Mouse (Mus musculus) limb, embryonic 11.5 days (tissue): ENCODE data around the gene Col26a1. TPM values are rescaled to one million over a fixed set of nuclear protein-coding genes. Genes with fewer than 3 reads are reported as not detected.
A peak's percentile ranks its signal among the peaks of the same experiment; 100 is the strongest.
"Not testable (repeated sequence)": the region's sequence is repeated elsewhere in the genome, so short reads cannot be mapped to it uniquely, and the experiment has no call there.

ENCODE experiments used
- ATAC-seq: fragments of 200-750 bp; cut with Nextera tagmentation; 2 replicates; pipeline ENCODE4 v1.8.0; 2017; ENCODE audit warnings: low read depth; ENCODE audit not compliant: insufficient number of reproducible peaks, low FRiP score, low TSS enrichment
- DNase-seq: peaks from one replicate; pipeline ENCODE4 v3.0.0-alpha.2; 2015; ENCODE audit warnings: low spot score
- H3K27ac ChIP-seq: fragments of 300-500 bp; sonication (generic); replicated peaks from 2 replicates; pipeline ENCODE4 v1.5.1; 2014; ENCODE audit warnings: low read depth, mild to moderate bottlenecking, low read length
- H3K27me3 ChIP-seq: fragments of 300-500 bp; sonication (generic); 2 replicates; pipeline ENCODE4 v1.6.1; 2014; ENCODE audit warnings: mild to moderate bottlenecking, low read length, mixed read lengths; ENCODE audit not compliant: control insufficient read depth, insufficient read depth
- H3K36me3 ChIP-seq: fragments of 300-500 bp; sonication (generic); 2 replicates; pipeline ENCODE4 v1.6.1; 2014; ENCODE audit warnings: mild to moderate bottlenecking, low read length, moderate library complexity, mixed read lengths; ENCODE audit not compliant: control insufficient read depth, insufficient read depth
- H3K4me1 ChIP-seq: fragments of 300-500 bp; sonication (generic); 2 replicates; pipeline ENCODE4 v1.6.1; 2014; ENCODE audit warnings: low read length, mixed read lengths; ENCODE audit not compliant: control insufficient read depth, insufficient read depth
- H3K4me2 ChIP-seq: fragments of 300-500 bp; sonication (generic); 2 replicates; pipeline ENCODE4 v1.6.1; 2014; ENCODE audit warnings: low read depth, mild to moderate bottlenecking, moderate library complexity; ENCODE audit not compliant: severe bottlenecking
- H3K4me3 ChIP-seq: fragments of 300-500 bp; sonication (generic); 2 replicates; pipeline ENCODE4 v1.5.1; 2014; ENCODE audit warnings: low read depth, low read length
- H3K9ac ChIP-seq: fragments of 300-500 bp; sonication (generic); 2 replicates; pipeline ENCODE4 v1.6.1; 2014; ENCODE audit warnings: mild to moderate bottlenecking, low read length
- H3K9me3 ChIP-seq: fragments of 300-500 bp; sonication (generic); 2 replicates; pipeline ENCODE4 v1.6.1; 2016; ENCODE audit warnings: low read length; ENCODE audit not compliant: control insufficient read depth
- WGBS: fragments of 180-500 bp; shearing (Covaris S2); extraction: QIAGEN DNeasy Blood & Tissue Kit; methylation state at CpG from one replicate; pipeline ENCODE4 v1.1.7; 2014; 5-methylcytosine and 5-hydroxymethylcytosine counted together
- polyA plus RNA-seq: library from polyadenylated mRNA; unstranded; fragments of >200 nt; fragmentation: Nextera tagmentation; extraction: Ambion mirVana; gene quantifications from 2 replicates; pipeline ENCODE4 v1.2.1, GENCODE M21; 2014

Gene Col26a1
- polyA plus RNA-seq, 1 experiment from 2014 or later, result 69.0 TPM

DNA sequence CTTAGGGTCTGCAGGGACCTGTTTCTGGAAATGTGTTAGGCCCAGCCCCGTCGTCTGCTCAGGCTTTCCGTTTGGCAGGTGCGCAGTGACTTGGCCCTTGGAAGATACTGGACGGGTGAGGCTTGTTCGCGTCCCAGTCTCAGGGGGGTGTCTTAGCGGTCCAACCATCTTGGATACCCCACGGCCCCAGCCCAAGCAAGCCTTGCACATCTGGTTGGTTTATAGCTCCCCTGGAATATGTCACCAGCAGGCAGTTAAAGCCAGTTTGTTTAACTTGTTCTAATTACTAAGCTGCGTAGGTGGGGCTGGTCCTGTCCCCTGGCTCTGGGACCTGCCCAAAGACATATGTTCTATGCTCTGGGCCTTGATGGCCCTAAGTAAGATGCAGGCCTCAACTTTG is 111.9 kb downstream of the Col26a1 start:
- ATAC-seq, result peak; percentile 22; the same call in 1 of the 2 replicates
- no peak overlapping the region for H3K4me3 ChIP-seq
- no peaks in the 10 kb centered on the region for H3K27me3 ChIP-seq
- peaks cover 28% of the 10 kb centered on the region for H3K4me1 ChIP-seq
- WGBS, result 41% methylated on average over 10 of the region's 10 CpGs
- peak overlapping the region; percentile 70; the same call in 1 of the 2 replicates for H3K27ac ChIP-seq
- no peak overlapping the region for H3K9ac ChIP-seq
- H3K36me3 ChIP-seq, result no peaks in the 10 kb centered on the region
- H3K4me2 ChIP-seq, result peak overlapping the region; percentile 24; the same call in 1 of the 2 replicates
- peak; percentile 77 for DNase-seq
- H3K9me3 ChIP-seq, result peaks cover 4% of the 10 kb centered on the region; the same call in 1 of the 2 replicates

DNA sequence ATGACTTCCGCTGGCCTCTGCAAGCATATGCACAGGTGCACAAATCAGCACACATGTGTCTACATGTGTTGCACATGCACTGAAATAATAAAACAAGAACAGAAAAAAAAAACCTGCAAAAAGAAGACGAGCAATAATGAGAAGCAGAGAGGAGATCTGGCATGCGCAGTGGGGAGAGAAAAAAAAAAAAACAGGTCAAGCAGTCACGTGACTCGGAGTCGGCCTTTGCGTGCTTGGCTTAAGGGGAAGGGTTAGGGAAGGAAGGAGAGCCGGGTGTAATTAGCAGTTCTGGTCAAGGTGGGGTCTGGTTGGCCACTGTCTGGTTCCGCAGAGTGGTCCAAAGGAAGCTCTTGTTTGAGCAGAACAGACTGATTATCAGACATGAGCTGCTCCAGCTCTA is 115.7 kb downstream of the Col26a1 start:
- no peaks in the 10 kb centered on the region for H3K36me3 ChIP-seq
- ATAC-seq (no peak), DNase-seq (no peak)
- WGBS, result 57% methylated on average over 9 of the region's 9 CpGs
- no peak overlapping the region for H3K9ac ChIP-seq
- H3K4me1 ChIP-seq, result peaks cover 28% of the 10 kb centered on the region
- H3K4me3 ChIP-seq, result no peak overlapping the region
- H3K27ac ChIP-seq, result no peak overlapping the region
- H3K9me3 ChIP-seq, result no peaks in the 10 kb centered on the region
- H3K4me2 ChIP-seq, result no peak overlapping the region
- H3K27me3 ChIP-seq, result no peaks in the 10 kb centered on the region

DNA sequence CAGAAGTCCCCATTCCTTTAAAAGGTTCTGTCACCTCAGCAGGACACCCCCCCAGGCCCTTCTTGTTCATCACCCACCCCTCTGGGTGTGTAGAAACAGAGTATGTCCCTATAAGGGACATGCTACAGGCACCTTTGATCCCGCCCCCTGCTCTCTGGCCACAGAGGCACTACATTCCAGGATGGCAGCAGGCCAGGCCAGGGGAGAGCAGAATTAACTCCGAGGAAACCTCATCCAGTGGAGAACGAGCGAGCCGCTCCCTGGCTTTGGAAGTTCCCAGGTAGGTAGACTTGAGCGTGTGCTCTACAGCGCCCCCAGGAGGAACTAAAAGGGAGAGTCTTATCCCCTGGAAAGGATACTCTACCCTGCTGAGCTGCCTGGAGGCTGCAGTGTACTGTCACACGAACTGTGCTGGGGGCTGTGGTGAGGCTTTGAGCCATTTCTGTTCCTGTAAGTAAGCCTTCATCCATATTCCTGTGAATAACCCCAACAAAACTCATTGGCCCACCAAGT is 118.8 kb downstream of the Col26a1 start:
- H3K36me3 ChIP-seq, result no peaks in the 10 kb centered on the region

DNA sequence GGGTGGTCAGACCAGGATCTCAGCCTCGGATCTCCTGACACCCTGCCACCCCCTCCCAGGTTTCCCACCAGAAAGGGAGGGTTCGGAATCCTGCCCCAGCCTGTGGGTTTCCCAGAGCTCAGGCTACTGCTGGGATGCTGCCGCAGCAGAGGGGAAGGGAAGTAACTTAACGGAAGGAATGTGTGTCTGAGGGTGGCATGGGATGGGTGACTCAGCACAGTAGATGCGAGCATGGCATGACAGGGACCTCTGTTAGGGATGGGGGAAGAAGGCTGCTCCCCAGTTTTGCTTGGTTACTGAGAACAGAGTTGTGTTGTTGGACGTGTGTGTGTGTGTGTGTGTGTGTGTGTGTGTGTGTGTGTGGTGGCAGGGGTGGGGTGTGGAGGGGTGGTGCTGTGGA is 122.7 kb downstream of the Col26a1 start:
- ATAC-seq (no peak), DNase-seq (no peak)
- Histone ChIP-seq H3K27me3 (no peaks in the 10 kb centered on the region), H3K36me3 (no peaks in the 10 kb centered on the region), H3K9ac (no peak overlapping the region), H3K9me3 (no peaks in the 10 kb centered on the region), H3K4me1 (no peaks in the 10 kb centered on the region), H3K4me2 (no peak overlapping the region), H3K4me3 (no peak overlapping the region), H3K27ac (no peak overlapping the region)
- 70% methylated on average over 6 of the region's 6 CpGs for WGBS

More for the DNA sequence above, 118.8 kb downstream of the Col26a1 start:
- no peak for ATAC-seq
- no peak overlapping the region for H3K27ac ChIP-seq
- no peak overlapping the region for H3K4me2 ChIP-seq
- WGBS, result 53% methylated on average over 8 of the region's 8 CpGs
- H3K4me3 ChIP-seq, result no peak overlapping the region
- no peaks in the 10 kb centered on the region for H3K27me3 ChIP-seq
- no peaks in the 10 kb centered on the region for H3K9me3 ChIP-seq
- DNase-seq, result no peak
- no peak overlapping the region for H3K9ac ChIP-seq
- H3K4me1 ChIP-seq, result peaks cover 6% of the 10 kb centered on the region

DNA sequence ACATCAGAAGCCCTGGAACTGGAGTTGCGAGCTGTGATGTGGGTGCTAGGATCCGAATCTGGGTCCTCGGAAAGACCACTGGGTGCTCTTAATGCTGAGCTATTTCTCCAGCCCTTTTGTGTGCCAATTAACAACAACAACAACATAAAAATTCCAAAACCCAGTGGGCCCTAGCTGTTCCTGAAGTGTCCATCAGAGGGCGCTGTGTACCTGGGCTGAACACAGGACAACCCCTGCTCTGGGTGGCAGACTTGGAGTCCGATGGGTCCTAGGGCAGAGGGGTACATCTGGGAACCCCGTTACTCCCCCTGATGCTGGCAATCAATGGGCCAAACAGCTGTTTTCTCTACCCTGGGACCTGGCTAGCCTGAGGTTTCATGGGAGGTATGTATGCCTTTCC is 123.2 kb downstream of the Col26a1 start:
- peak; percentile 47 for DNase-seq
- no peak overlapping the region for H3K27ac ChIP-seq

DNA sequence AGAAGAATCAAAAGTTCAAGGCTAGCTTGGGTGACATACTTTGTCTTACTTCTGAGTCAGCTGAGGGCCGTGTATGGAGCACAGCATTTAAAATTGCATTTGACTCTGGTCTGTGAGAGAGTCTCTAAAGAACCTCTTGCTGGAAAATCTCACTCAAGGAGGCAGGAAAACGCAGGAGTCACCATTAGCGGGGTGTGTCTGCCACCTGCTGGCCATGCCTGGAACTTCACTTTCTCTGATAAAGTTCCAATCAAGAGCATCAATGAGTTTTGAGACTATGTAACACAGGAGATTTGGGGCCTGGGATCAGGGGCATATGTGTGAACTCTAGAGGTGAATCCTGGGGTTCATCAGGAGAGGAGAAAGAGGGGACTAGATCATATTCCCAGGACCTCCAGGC is 127.3 kb downstream of the Col26a1 start:
- H3K27me3 ChIP-seq, result no peaks in the 10 kb centered on the region
- WGBS, result 6% methylated on average over 3 of the region's 3 CpGs
- DNase-seq, result peak; percentile 86
- H3K4me3 ChIP-seq, result no peak overlapping the region
- no peak overlapping the region for H3K27ac ChIP-seq
- no peak for ATAC-seq
- no peak overlapping the region for H3K9ac ChIP-seq
- peaks cover 19% of the 10 kb centered on the region for H3K36me3 ChIP-seq
- no peaks in the 10 kb centered on the region for H3K9me3 ChIP-seq
- no peak overlapping the region for H3K4me2 ChIP-seq
- H3K4me1 ChIP-seq, result no peaks in the 10 kb centered on the region

More for the DNA sequence above, 123.2 kb downstream of the Col26a1 start:
- H3K9me3 ChIP-seq, result no peaks in the 10 kb centered on the region
- no peaks in the 10 kb centered on the region for H3K4me1 ChIP-seq
- H3K27me3 ChIP-seq, result no peaks in the 10 kb centered on the region
- H3K4me3 ChIP-seq, result no peak overlapping the region
- H3K4me2 ChIP-seq, result no peak overlapping the region
- no peak for ATAC-seq
- H3K36me3 ChIP-seq, result no peaks in the 10 kb centered on the region
- no peak overlapping the region for H3K9ac ChIP-seq
- 55% methylated on average over 6 of the region's 6 CpGs for WGBS

DNA sequence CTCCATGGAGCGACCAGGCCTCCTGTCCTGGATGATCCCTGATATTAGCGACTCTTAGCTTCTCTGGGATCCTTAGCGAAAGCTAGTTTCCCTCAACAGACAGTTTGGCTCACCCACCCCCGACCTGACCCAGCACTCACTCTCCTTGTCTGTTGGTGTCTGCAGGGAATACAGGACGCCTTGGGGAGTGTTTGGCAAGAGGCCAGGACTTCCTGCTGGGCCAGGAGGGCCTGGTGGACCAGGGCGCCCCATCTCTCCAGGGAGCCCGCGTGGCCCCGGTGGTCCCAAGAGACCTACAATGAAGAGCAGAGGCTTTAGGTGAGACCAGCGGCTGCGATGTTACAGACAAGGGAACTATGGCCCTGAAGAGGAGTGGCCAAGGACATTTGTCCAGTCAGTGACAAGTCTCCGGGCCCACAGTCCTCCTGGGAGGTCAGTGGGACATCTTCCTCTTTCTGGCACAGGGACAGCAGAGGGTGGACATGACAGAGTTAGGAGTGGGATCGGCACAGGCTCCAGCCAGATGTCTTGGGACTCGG is 128.9 kb downstream of the Col26a1 start:
- no peak overlapping the region for H3K27ac ChIP-seq
- DNase-seq (no peak), ATAC-seq (no peak)
- no peak overlapping the region for H3K9ac ChIP-seq
- peaks cover 32% of the 10 kb centered on the region for H3K36me3 ChIP-seq
- peaks cover 11% of the 10 kb centered on the region for H3K9me3 ChIP-seq
- H3K4me3 ChIP-seq, result no peak overlapping the region
- 77% methylated on average over 14 of the region's 14 CpGs for WGBS
- H3K4me1 ChIP-seq, result no peaks in the 10 kb centered on the region
- H3K27me3 ChIP-seq, result no peaks in the 10 kb centered on the region
- H3K4me2 ChIP-seq, result no peak overlapping the region

DNA sequence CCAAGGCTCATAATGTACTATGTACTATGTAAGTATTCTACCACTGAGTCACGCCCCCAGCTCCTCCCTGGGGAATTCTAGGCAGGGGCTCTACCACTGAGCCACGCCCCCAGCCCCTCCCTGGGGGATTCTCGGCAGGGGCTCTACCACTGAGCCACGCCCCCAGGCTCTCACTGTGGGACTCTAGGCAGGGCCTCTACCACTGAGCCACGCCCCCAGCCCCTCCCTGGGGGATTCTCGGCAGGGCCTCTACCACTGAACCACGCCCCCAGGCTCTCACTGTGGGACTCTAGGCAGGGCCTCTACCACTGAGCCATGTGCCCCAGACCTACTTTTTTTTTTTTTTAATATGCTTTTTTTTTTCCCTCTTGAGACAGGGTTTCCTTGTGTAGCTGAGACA is 129.8 kb downstream of the Col26a1 start:
- H3K4me3 ChIP-seq, H3K27ac ChIP-seq, H3K9ac ChIP-seq, DNase-seq, H3K4me1 ChIP-seq, H3K4me2 ChIP-seq, ATAC-seq, H3K27me3 ChIP-seq: not testable (repeated sequence)
- WGBS, result 85% methylated on average over 7 of the region's 7 CpGs
- H3K36me3 ChIP-seq, result peaks cover 41% of the 10 kb centered on the region
- peaks cover 19% of the 10 kb centered on the region for H3K9me3 ChIP-seq

DNA sequence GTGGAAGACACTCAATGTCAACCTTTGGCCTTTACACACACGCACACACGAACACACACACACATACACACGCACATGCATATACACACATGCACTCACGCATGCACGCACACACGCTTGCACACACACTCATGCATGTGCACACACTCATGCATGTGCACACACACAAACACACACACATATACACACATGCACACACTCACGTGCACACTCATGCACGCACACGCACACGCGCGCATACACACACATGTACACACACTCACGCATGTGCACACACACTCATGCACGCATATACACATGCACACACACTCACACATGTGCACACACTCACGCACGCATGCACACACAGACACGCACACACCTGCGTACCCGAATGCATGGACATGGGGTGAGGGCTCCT is 130.9 kb downstream of the Col26a1 start:
- Histone ChIP-seq H3K4me1 (no peaks in the 10 kb centered on the region), H3K27me3 (no peaks in the 10 kb centered on the region), H3K36me3 (peaks cover 50% of the 10 kb centered on the region), H3K9ac (no peak overlapping the region), H3K4me3 (no peak overlapping the region), H3K27ac (no peak overlapping the region), H3K4me2 (no peak overlapping the region), H3K9me3 (peaks cover 29% of the 10 kb centered on the region)
- DNase-seq (no peak), ATAC-seq (no peak)
- 98% methylated on average over 19 of the region's 19 CpGs for WGBS
